Mouse (Mus musculus) ES-Bruce4 (cell line): ENCODE results near the gene Tbc1d14. TPM values are rescaled to one million over a fixed set of nuclear protein-coding genes. Genes with fewer than 3 reads are reported as not detected.

Experiments used
- H3K27ac ChIP-seq: 2 replicates; pipeline ENCODE4 v1.5.1; 2012; ENCODE audit warnings: low read length, inconsistent platforms; ENCODE audit not compliant: insufficient read depth
- H3K27me3 ChIP-seq: 2 replicates; pipeline ENCODE4 v1.6.1; 2012; ENCODE audit warnings: mild to moderate bottlenecking, low read length, inconsistent platforms; ENCODE audit not compliant: control insufficient read depth, poor library complexity, insufficient read depth, severe bottlenecking
- H3K36me3 ChIP-seq: 2 replicates; pipeline ENCODE4 v1.6.1; 2012; ENCODE audit warnings: inconsistent platforms, mild to moderate bottlenecking, low read length, moderate library complexity; ENCODE audit not compliant: control insufficient read depth, poor library complexity, insufficient read depth, severe bottlenecking
- H3K4me1 ChIP-seq: one replicate; pipeline ENCODE4 v1.8.1; 2011; ENCODE audit warnings: low read length; ENCODE audit not compliant: control insufficient read depth, insufficient read depth
- H3K4me3 ChIP-seq: 2 replicates; pipeline ENCODE4 v1.5.1; 2011; ENCODE audit warnings: low read depth, mild to moderate bottlenecking, low read length
- H3K9ac ChIP-seq: 2 replicates; pipeline ENCODE4 v1.6.1; 2012; ENCODE audit warnings: low read depth, mild to moderate bottlenecking, inconsistent platforms; ENCODE audit not compliant: poor library complexity, severe bottlenecking
- H3K9me3 ChIP-seq: replicated peaks from 2 replicates; pipeline ENCODE4 v1.6.1; 2012; ENCODE audit warnings: mild to moderate bottlenecking, low read length, inconsistent platforms; ENCODE audit not compliant: control insufficient read depth, poor library complexity, insufficient read depth, severe bottlenecking
- CTCF ChIP-seq: IDR thresholded peaks from one replicate; pipeline ENCODE4 v1.8.1; 2011; ENCODE audit warnings: low read depth, low read length
- EP300 ChIP-seq: IDR thresholded peaks from 2 replicates; pipeline ENCODE4 v1.6.1; 2011; ENCODE audit warnings: low read depth, low read length; ENCODE audit not compliant: insufficient read depth
- POLR2A ChIP-seq: IDR thresholded peaks from one replicate; pipeline ENCODE4 v1.8.1; 2011; ENCODE audit warnings: low read length; ENCODE audit not compliant: insufficient read depth
- polyA plus RNA-seq: library from polyadenylated mRNA; stranded (reverse); fragments of >200 nt; gene quantifications from 2 replicates; pipeline ENCODE4 v1.2.4, GENCODE M21; 2011; ENCODE audit warnings: low read depth; ENCODE audit not compliant: missing spikeins, insufficient read depth, insufficient read length

The Tbc1d14 gene
- polyA plus RNA-seq, 1 experiment: 28.8 TPM

DNA sequence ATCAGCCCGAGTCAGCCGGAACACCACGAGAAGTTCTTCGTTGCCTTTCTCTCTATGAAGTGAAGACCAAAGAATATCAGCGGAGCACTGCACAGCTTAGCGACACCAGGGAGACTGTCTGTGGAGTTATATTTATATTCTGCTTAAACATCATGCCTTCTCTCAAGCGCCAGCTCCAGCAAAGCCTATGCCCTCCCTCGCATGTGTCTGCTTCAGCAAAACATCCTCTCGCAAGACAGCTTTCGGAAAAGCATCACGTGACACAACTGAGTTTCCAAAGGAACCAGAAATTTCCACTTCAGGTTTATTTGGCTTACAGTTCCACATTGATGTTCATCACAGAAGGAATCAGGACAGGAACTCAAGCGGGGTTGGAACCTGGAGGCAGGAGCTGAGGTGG lies 145.2 kb downstream of the Tbc1d14 start:
- Histone ChIP-seq H3K36me3 (no peaks in the 10 kb centered on the region), H3K4me3 (no peak overlapping the region), H3K9ac (no peak overlapping the region), H3K4me1 (no peaks in the 10 kb centered on the region), H3K9me3 (no peaks in the 10 kb centered on the region), H3K27ac (no peak overlapping the region), H3K27me3 (no peaks in the 10 kb centered on the region)
- TF ChIP-seq CTCF (no peak), EP300 (no peak), POLR2A (no peak)

DNA sequence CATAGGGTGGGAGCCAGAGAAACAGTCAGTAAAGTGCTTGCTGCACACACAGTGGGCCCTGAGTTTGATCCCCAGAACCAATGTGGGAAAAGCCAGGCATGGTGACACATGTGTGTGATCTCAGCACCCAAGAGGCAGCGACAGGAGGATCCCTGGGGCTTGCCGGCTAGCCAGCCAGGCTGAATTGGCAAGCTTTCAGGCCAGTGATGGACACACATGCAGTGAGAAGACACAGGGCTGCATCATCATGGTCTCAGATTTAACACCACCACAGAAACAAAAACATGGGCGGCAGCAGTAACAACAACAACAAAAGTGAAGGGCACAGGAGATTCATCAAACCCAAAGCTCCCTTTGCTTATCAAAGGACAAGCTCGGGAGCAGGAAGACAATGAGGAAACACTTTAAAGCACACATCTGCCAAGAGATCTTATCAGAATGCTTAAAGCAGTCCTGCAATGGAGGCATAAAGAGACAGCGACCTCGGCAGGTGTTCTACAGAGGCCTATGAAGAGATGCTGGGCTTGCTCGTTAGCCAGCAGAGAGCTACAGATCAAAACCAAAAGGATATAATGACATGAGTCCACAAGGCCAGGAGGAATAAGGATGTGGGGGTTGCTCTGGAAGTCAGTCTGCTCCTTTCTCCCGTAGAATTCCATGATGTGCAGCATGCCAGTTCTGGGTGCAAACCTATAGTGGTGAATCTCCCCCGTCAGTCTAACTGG lies 146.7 kb downstream of the Tbc1d14 start:
- no peak overlapping the region for H3K27ac ChIP-seq
- H3K9ac ChIP-seq: no peak overlapping the region
- H3K36me3 ChIP-seq: no peaks in the 10 kb centered on the region
- H3K27me3 ChIP-seq: no peaks in the 10 kb centered on the region
- TF ChIP-seq CTCF: no peak
- no peak for TF ChIP-seq EP300
- no peak for TF ChIP-seq POLR2A
- no peak overlapping the region for H3K4me3 ChIP-seq
- no peaks in the 10 kb centered on the region for H3K4me1 ChIP-seq
- H3K9me3 ChIP-seq: no peaks in the 10 kb centered on the region

DNA sequence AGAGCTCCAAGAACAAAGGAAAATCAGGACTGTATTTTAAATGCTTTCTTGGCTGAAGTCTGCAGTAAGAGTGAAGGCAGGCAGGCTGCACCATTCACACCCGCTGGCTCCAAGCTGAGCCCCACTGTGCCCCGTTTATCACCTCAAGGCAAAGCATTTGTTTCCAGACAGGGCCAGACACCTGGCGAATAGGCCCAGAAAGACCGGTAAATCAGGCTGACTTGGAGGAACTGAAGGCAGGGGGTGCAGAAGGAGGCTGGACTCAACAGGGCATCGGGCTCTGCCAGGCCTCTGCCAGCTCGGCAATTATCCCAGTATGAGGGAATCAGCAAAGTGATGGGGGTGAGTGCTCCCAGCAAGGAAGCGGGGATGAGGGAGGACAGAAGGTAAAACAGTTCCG lies 148.0 kb downstream of the Tbc1d14 start:
- no peaks in the 10 kb centered on the region for H3K4me1 ChIP-seq
- no peaks in the 10 kb centered on the region for H3K9me3 ChIP-seq
- no peak overlapping the region for H3K9ac ChIP-seq
- no peaks in the 10 kb centered on the region for H3K27me3 ChIP-seq
- no peak overlapping the region for H3K27ac ChIP-seq
- H3K4me3 ChIP-seq: no peak overlapping the region
- TF ChIP-seq EP300 (no peak), CTCF (no peak), POLR2A (no peak)
- no peaks in the 10 kb centered on the region for H3K36me3 ChIP-seq

DNA sequence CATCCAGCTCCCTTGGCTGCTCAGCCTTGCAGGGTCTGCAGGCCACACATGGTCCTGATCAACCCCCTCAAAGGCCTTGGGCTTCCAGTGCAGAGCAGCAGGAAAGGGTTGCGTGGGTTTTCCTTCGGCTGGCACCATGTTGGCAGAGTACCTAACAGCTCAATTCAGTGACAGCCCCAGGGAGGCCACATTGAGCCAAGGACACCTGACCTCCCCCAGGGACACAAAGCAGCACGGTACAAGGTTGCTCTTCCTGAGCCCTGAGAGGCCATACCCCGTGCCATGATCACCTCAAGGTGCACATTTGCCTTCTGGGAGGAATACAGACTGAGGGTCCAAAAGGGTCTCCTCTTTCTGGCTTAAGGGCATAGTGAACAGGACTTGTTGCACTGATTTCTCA lies 148.5 kb downstream of the Tbc1d14 start:
- no peak for TF ChIP-seq CTCF
- TF ChIP-seq POLR2A: no peak
- TF ChIP-seq EP300: no peak
- Histone ChIP-seq H3K9ac (no peak overlapping the region), H3K27ac (no peak overlapping the region)

DNA sequence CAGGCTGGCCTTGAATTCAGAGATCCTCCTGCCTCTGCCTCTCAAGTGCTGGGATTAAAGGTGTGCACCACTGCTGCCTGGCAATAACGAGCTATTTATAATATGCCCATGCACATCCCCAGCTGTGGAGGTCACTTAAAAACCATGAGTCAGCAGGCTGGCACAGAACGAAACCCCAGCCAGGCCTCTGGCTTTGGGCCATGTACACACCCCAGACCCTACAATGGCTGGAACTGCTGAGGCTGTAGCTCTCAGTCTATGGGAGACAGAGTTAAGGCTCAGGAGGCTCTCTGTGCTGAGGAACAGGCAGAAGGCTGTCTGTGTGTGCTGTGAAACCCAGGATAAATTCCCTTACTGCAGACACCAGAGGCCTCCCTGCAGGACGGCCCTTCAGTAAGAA lies 152.3 kb downstream of the Tbc1d14 start:
- no peaks in the 10 kb centered on the region for H3K4me1 ChIP-seq
- H3K9ac ChIP-seq: no peak overlapping the region
- H3K36me3 ChIP-seq: no peaks in the 10 kb centered on the region
- no peak overlapping the region for H3K4me3 ChIP-seq
- no peaks in the 10 kb centered on the region for H3K9me3 ChIP-seq
- H3K27ac ChIP-seq: no peak overlapping the region
- TF ChIP-seq EP300 (no peak), POLR2A (no peak), CTCF (no peak)
- no peaks in the 10 kb centered on the region for H3K27me3 ChIP-seq

More for the DNA sequence above, 148.5 kb downstream of the Tbc1d14 start:
- Histone ChIP-seq H3K36me3 (no peaks in the 10 kb centered on the region), H3K27me3 (no peaks in the 10 kb centered on the region), H3K4me1 (no peaks in the 10 kb centered on the region), H3K9me3 (no peaks in the 10 kb centered on the region), H3K4me3 (no peak overlapping the region)

Other genes with a start within 250 kb of the Tbc1d14 start
- 1.0 and 1.2 TPM in 2 replicates for gene Sorcs2, start 195.1 kb downstream of the Tbc1d14 start, polyA plus RNA-seq
- gene Grpel1, start 128.3 kb downstream of the Tbc1d14 start, polyA plus RNA-seq: 28.8 and 28.9 TPM in 2 replicates
- gene Tada2b, start 109.0 kb downstream of the Tbc1d14 start, polyA plus RNA-seq: 6.8 and 8.4 TPM in 2 replicates
- 0.33 and 0.37 TPM in 2 replicates for gene Ccdc96, start 108.7 kb downstream of the Tbc1d14 start, polyA plus RNA-seq
- gene D5Ertd579e, start 102.7 kb upstream of the Tbc1d14 start, polyA plus RNA-seq: 44.1 and 44.8 TPM in 2 replicates
- 8.6 and 9.7 TPM in 2 replicates for gene Bloc1s4, start 155.4 kb upstream of the Tbc1d14 start, polyA plus RNA-seq
- 312 and 320 TPM in 2 replicates for gene Mrfap1, start 203.5 kb upstream of the Tbc1d14 start, polyA plus RNA-seq
- gene Man2b2, start 237.4 kb upstream of the Tbc1d14 start, polyA plus RNA-seq: 10.5 and 11.4 TPM in 2 replicates